Mouse (Mus musculus) forebrain, embryonic 15.5 days (tissue): ENCODE data around the gene Scfd2. TPM values are rescaled to one million over a fixed set of nuclear protein-coding genes. Genes with fewer than 3 reads are reported as not detected.
A peak's percentile ranks its signal among the peaks of the same experiment; 100 is the strongest.

Experiments
- ATAC-seq: fragments of 200-750 bp; cut with Nextera tagmentation; replicated peaks from 2 replicates; pipeline ENCODE4 v1.8.0; 2017; ENCODE audit warnings: mild to moderate bottlenecking, moderate TSS enrichment, moderate library complexity
- H3K27ac ChIP-seq: fragments of 300-500 bp; sonication (generic); replicated peaks from 2 replicates; pipeline ENCODE4 v1.5.1; 2015; ENCODE audit warnings: mild to moderate bottlenecking, inconsistent platforms
- H3K27me3 ChIP-seq: fragments of 300-500 bp; sonication (generic); 2 replicates; pipeline ENCODE4 v1.6.1; 2015; ENCODE audit warnings: inconsistent platforms
- H3K36me3 ChIP-seq: fragments of 300-500 bp; sonication (generic); 2 replicates; pipeline ENCODE4 v1.6.1; 2015; ENCODE audit warnings: mild to moderate bottlenecking, inconsistent platforms
- H3K4me1 ChIP-seq: fragments of 300-500 bp; sonication (generic); 2 replicates; pipeline ENCODE4 v1.6.1; 2015; ENCODE audit warnings: inconsistent platforms
- H3K4me2 ChIP-seq: fragments of 300-500 bp; sonication (generic); replicated peaks from 2 replicates; pipeline ENCODE4 v1.6.1; 2015; ENCODE audit warnings: mild to moderate bottlenecking, inconsistent platforms
- H3K4me3 ChIP-seq: fragments of 300-500 bp; sonication (generic); 2 replicates; pipeline ENCODE4 v1.5.1; 2015; ENCODE audit warnings: mild to moderate bottlenecking, inconsistent platforms
- H3K9ac ChIP-seq: fragments of 300-500 bp; sonication (generic); replicated peaks from 2 replicates; pipeline ENCODE4 v1.6.1; 2015; ENCODE audit warnings: mild to moderate bottlenecking, inconsistent platforms
- H3K9me3 ChIP-seq: fragments of 300-500 bp; sonication (generic); 2 replicates; pipeline ENCODE4 v1.6.1; 2016; ENCODE audit warnings: inconsistent platforms
- WGBS: fragments of 180-500 bp; shearing (Covaris S2); methylation state at CpG from one replicate; pipeline ENCODE4 v1.1.7; 2015; ENCODE audit warnings: mixed read lengths; 5-methylcytosine and 5-hydroxymethylcytosine counted together
- polyA plus RNA-seq: library from polyadenylated mRNA; unstranded; fragments of >200 nt; fragmentation: Nextera tagmentation; extraction: Ambion mirVana; gene quantifications from 2 replicates; pipeline ENCODE4 v1.2.1, GENCODE M21; 2015

The Scfd2 gene
- polyA plus RNA-seq, 1 experiment from 2014 or later: 24.7 TPM

DNA sequence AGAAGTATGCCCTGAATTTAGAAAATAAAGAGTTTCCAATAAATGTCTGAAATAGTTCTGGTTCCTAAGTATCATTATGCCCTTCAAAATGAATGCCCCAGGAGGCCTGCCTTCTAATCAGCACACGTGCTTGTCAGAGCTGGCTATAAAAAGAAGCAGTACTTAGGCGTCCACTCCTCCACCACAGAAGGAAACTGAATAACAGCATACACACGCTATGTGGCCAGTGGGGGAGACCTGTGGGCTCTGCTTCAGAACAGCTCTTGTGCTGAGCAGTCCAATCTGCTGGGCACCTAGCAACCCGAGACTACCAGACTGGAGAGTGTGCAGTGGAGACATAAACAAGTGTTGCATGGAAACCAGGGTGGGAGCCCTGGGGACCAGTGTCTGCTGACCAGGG, 231.4 kb downstream of the Scfd2 start:
- no peaks in the 10 kb centered on the region for H3K4me1 ChIP-seq
- no peaks in the 10 kb centered on the region for H3K27me3 ChIP-seq
- no peak overlapping the region for H3K9ac ChIP-seq
- WGBS: 23% methylated on average over 4 of the region's 4 CpGs
- H3K27ac ChIP-seq: no peak overlapping the region
- H3K9me3 ChIP-seq: no peaks in the 10 kb centered on the region
- no peaks in the 10 kb centered on the region for H3K36me3 ChIP-seq
- no peak for ATAC-seq
- H3K4me3 ChIP-seq: no peak overlapping the region
- H3K4me2 ChIP-seq: no peak overlapping the region

GRCm38 (mm10) chr5:74297113-74297512, 234.4 kb downstream of the Scfd2 start:
- Histone ChIP-seq H3K9me3 (no peaks in the 10 kb centered on the region), H3K4me2 (no peak overlapping the region), H3K27me3 (no peaks in the 10 kb centered on the region), H3K9ac (no peak overlapping the region), H3K36me3 (no peaks in the 10 kb centered on the region), H3K4me3 (no peak overlapping the region), H3K27ac (no peak overlapping the region), H3K4me1 (no peaks in the 10 kb centered on the region)
- 74% methylated on average over 5 of the region's 5 CpGs for WGBS
- ATAC-seq: no peak

GRCm38 (mm10) chr5:74296096-74296495, 235.5 kb downstream of the Scfd2 start:
- H3K27me3 ChIP-seq: no peaks in the 10 kb centered on the region
- H3K36me3 ChIP-seq: no peaks in the 10 kb centered on the region
- no peak overlapping the region for H3K27ac ChIP-seq
- H3K9me3 ChIP-seq: no peaks in the 10 kb centered on the region
- no peak overlapping the region for H3K4me2 ChIP-seq
- WGBS: 27% methylated on average over 5 of the region's 5 CpGs
- no peak for ATAC-seq
- no peak overlapping the region for H3K4me3 ChIP-seq
- H3K9ac ChIP-seq: no peak overlapping the region
- H3K4me1 ChIP-seq: peaks cover 4% of the 10 kb centered on the region; the same call in 1 of the 2 replicates

- no peak overlapping the region for H3K4me2 ChIP-seq
- H3K4me1 ChIP-seq: peaks cover 4% of the 10 kb centered on the region; the same call in 1 of the 2 replicates
- no peak overlapping the region for H3K4me3 ChIP-seq
- H3K27me3 ChIP-seq: no peaks in the 10 kb centered on the region
- H3K27ac ChIP-seq: no peak overlapping the region
- no peaks in the 10 kb centered on the region for H3K36me3 ChIP-seq
- H3K9me3 ChIP-seq: no peaks in the 10 kb centered on the region
- no peak for ATAC-seq
- 79% methylated on average over 5 of the region's 5 CpGs for WGBS
- no peak overlapping the region for H3K9ac ChIP-seq
These were observed 238.0 kb downstream of the Scfd2 start for GRCm38 (mm10) chr5:74293513-74293912.

- no peaks in the 10 kb centered on the region for H3K36me3 ChIP-seq
- no peaks in the 10 kb centered on the region for H3K27me3 ChIP-seq
- no peak overlapping the region for H3K4me3 ChIP-seq
- H3K4me1 ChIP-seq: peaks cover 4% of the 10 kb centered on the region; the same call in 1 of the 2 replicates
- no peak overlapping the region for H3K27ac ChIP-seq
- H3K9ac ChIP-seq: no peak overlapping the region
- H3K9me3 ChIP-seq: no peaks in the 10 kb centered on the region
- 80% methylated on average over 2 of the region's 2 CpGs for WGBS
- 0 out of 2 replicates have a peak, but pooled peaks have one; percentile 11 for ATAC-seq
- H3K4me2 ChIP-seq: no peak overlapping the region
These were observed 239.5 kb downstream of the Scfd2 start for GRCm38 (mm10) chr5:74292050-74292449.

DNA sequence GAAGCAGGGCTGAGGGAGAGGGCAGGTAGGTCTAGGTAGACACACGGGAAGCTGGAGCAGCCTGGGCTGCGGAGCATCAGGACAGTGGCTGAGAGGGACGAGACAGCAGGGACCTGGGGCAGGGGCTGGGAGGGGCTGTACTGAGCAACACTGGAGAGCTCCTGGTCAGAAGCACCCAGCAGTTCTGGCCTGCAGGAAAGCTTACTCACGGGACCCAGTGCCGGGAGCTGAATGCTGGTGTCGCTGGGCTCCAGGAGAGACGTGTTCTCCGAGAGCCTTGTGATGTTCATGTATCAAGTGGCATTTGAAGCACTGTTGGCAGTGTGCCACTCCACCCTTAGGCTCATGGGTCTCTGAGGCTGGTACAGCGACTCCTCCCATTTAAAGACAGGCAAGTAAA, 240.0 kb downstream of the Scfd2 start:
- H3K9me3 ChIP-seq: no peaks in the 10 kb centered on the region
- peak; percentile 43; the same call in 1 of the 2 replicates for ATAC-seq
- H3K36me3 ChIP-seq: no peaks in the 10 kb centered on the region
- no peak overlapping the region for H3K27ac ChIP-seq
- no peak overlapping the region for H3K4me3 ChIP-seq
- H3K9ac ChIP-seq: no peak overlapping the region
- no peak overlapping the region for H3K4me2 ChIP-seq
- no peaks in the 10 kb centered on the region for H3K27me3 ChIP-seq
- peaks cover 4% of the 10 kb centered on the region; the same call in 1 of the 2 replicates for H3K4me1 ChIP-seq
- 53% methylated on average over 9 of the region's 9 CpGs for WGBS

- no peak overlapping the region for H3K9ac ChIP-seq
- no peak overlapping the region for H3K4me3 ChIP-seq
- no peaks in the 10 kb centered on the region for H3K36me3 ChIP-seq
- no peak overlapping the region for H3K27ac ChIP-seq
- ATAC-seq: no peak
- whole genome bisulfite sequencing: 90% methylated on average over 6 of the region's 6 CpGs
- no peaks in the 10 kb centered on the region for H3K27me3 ChIP-seq
- peaks cover 4% of the 10 kb centered on the region; the same call in 1 of the 2 replicates for H3K4me1 ChIP-seq
- no peaks in the 10 kb centered on the region for H3K9me3 ChIP-seq
- H3K4me2 ChIP-seq: no peak overlapping the region
These were observed 241.6 kb downstream of the Scfd2 start for GRCm38 (mm10) chr5:74289957-74290356.

DNA sequence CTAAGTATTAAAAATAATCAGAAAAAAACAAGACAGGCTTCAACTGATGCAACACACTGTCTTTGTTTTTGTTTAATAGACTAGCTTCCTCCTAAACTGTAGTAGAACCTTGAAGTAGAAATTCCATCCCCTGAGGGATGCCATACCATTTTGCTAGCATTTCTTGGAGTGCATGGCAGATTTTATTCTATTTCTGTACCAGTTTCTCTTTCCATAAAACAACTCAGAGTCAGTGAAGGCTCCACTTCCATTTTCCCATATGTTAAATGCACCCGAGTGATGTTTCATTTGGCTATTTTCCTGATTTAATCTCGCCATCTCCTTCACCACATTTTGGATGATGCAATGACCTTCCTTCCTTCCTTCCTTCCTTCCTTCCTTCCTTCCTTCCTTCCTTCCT, 243.4 kb downstream of the Scfd2 start:
- no peak overlapping the region for H3K27ac ChIP-seq
- 83% methylated on average over 2 of the region's 2 CpGs for WGBS

DNA sequence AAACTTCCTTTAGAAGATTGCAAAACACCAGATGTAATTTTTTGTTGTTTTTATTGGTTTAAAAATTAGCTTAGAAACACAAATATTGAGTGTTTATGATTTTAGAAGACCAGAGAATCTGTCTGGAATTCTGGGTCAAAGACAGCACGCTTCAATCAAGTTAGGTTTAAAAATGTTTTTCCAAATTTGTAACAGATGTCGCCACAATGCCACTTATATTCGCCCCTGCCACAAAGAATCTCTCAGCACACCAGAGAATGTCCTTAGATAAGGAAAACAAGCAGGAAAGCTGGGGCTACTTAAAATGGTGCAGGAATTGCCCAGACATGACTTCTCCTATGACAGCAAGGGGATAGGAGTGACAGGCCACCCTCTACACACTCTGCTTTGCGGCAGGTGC, 245.3 kb downstream of the Scfd2 start:
- 84% methylated on average over 4 of the region's 4 CpGs for WGBS
- H3K36me3 ChIP-seq: no peaks in the 10 kb centered on the region
- no peak overlapping the region for H3K9ac ChIP-seq
- no peaks in the 10 kb centered on the region for H3K9me3 ChIP-seq
- no peak for ATAC-seq
- no peak overlapping the region for H3K27ac ChIP-seq
- no peak overlapping the region for H3K4me3 ChIP-seq
- H3K4me1 ChIP-seq: 0 out of 2 replicates have a peak, but pooled peaks cover 4% of the 10 kb centered on the region
- no peak overlapping the region for H3K4me2 ChIP-seq
- no peaks in the 10 kb centered on the region for H3K27me3 ChIP-seq

More for the DNA sequence above, 243.4 kb downstream of the Scfd2 start:
- Histone ChIP-seq H3K9me3 (no peaks in the 10 kb centered on the region), H3K36me3 (no peaks in the 10 kb centered on the region), H3K27me3 (no peaks in the 10 kb centered on the region), H3K9ac (no peak overlapping the region), H3K4me2 (no peak overlapping the region), H3K4me1 (peaks cover 4% of the 10 kb centered on the region; the same call in 1 of the 2 replicates), H3K4me3 (no peak overlapping the region)
- ATAC-seq: no peak

- no peaks in the 10 kb centered on the region for H3K9me3 ChIP-seq
- no peak for ATAC-seq
- H3K27ac ChIP-seq: no peak overlapping the region
- no peaks in the 10 kb centered on the region for H3K27me3 ChIP-seq
- no peak overlapping the region for H3K4me3 ChIP-seq
- 70% methylated on average over 7 of the region's 7 CpGs for WGBS
- H3K36me3 ChIP-seq: no peaks in the 10 kb centered on the region
- no peak overlapping the region for H3K4me2 ChIP-seq
- no peak overlapping the region for H3K9ac ChIP-seq
- 0 out of 2 replicates have a peak, but pooled peaks cover 5% of the 10 kb centered on the region for H3K4me1 ChIP-seq
These were observed 245.8 kb downstream of the Scfd2 start for GRCm38 (mm10) chr5:74285764-74286163.

GRCm38 (mm10) chr5:74285289-74285688, 246.3 kb downstream of the Scfd2 start:
- 81% methylated on average over 2 of the region's 2 CpGs for WGBS
- no peaks in the 10 kb centered on the region for H3K27me3 ChIP-seq
- H3K4me2 ChIP-seq: no peak overlapping the region
- no peaks in the 10 kb centered on the region for H3K36me3 ChIP-seq
- no peak overlapping the region for H3K4me3 ChIP-seq
- no peak overlapping the region for H3K27ac ChIP-seq
- no peak for ATAC-seq
- H3K4me1 ChIP-seq: 0 out of 2 replicates have a peak, but pooled peaks cover 5% of the 10 kb centered on the region
- H3K9me3 ChIP-seq: no peaks in the 10 kb centered on the region
- H3K9ac ChIP-seq: no peak overlapping the region

- 53% methylated on average over 8 of the region's 8 CpGs for whole genome bisulfite sequencing
- no peak overlapping the region for H3K9ac ChIP-seq
- no peak overlapping the region for H3K27ac ChIP-seq
- no peak overlapping the region for H3K4me2 ChIP-seq
- ATAC-seq: no peak
- no peaks in the 10 kb centered on the region for H3K36me3 ChIP-seq
- no peaks in the 10 kb centered on the region for H3K27me3 ChIP-seq
- no peak overlapping the region for H3K4me3 ChIP-seq
- H3K4me1 ChIP-seq: 0 out of 2 replicates have a peak, but pooled peaks cover 5% of the 10 kb centered on the region
- H3K9me3 ChIP-seq: no peaks in the 10 kb centered on the region
These were observed 248.0 kb downstream of the Scfd2 start for GRCm38 (mm10) chr5:74283545-74283944.

DNA sequence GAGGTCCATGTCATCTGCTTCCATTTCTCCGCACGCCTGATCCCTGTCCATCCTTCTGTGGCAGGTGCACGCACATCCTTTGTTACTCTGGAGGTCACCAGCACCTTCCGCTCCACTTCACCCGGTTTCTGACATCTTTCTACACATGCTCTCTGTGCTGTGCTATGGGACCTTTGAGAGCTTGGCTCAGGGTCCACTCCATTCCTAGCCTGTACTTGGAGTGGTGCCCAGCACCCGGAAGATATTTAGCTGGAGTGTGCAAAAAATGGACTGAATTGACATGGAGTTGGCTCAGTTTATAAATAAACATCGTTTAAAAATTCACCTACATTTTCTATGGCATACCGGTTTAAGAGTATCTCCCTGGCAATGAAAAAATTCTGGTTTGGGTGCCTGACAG, 250.1 kb downstream of the Scfd2 start:
- 66% methylated on average over 8 of the region's 8 CpGs for whole genome bisulfite sequencing
- Histone ChIP-seq H3K36me3 (no peaks in the 10 kb centered on the region), H3K4me3 (no peak overlapping the region), H3K4me1 (0 out of 2 replicates have a peak, but pooled peaks cover 12% of the 10 kb centered on the region), H3K9me3 (no peaks in the 10 kb centered on the region), H3K4me2 (no peak overlapping the region), H3K9ac (no peak overlapping the region), H3K27me3 (no peaks in the 10 kb centered on the region), H3K27ac (no peak overlapping the region)
- ATAC-seq: no peak
